Mouse (Mus musculus) brain, embryonic 14.5 days (tissue): ENCODE data around the gene Olfr435. TPM values are rescaled to one million over a fixed set of nuclear protein-coding genes. Genes with fewer than 3 reads are reported as not detected.
"Not testable (repeated sequence)": the region's sequence is repeated elsewhere in the genome, so short reads cannot be mapped to it uniquely, and the experiment has no call there.

Experiments
- DNase-seq: peaks from one replicate; pipeline ENCODE4 v3.0.0-alpha.2; 2011; ENCODE audit warnings: low read depth
- CTCF ChIP-seq: fragments of 200-500 bp; IDR thresholded peaks from 2 replicates; pipeline ENCODE4 v1.5.1; 2012; ENCODE audit warnings: inconsistent platforms, mild to moderate bottlenecking, moderate library complexity, borderline replicate concordance; ENCODE audit not compliant: insufficient read depth, insufficient read length; ENCODE audit errors: extremely low read depth
- POLR2A ChIP-seq: fragments of 200-500 bp; IDR thresholded peaks from 2 replicates; pipeline ENCODE4 v1.6.1; 2012; ENCODE audit warnings: mild to moderate bottlenecking, inconsistent platforms, borderline replicate concordance; ENCODE audit not compliant: poor library complexity, insufficient read depth, insufficient read length, severe bottlenecking; ENCODE audit errors: extremely low read depth
- polyA plus RNA-seq: library from polyadenylated mRNA; depleted of rRNA; stranded (reverse); fragments of >200 nt; gene quantifications from 2 replicates; pipeline ENCODE4 v1.2.3, GENCODE M21; 2012; rRNA removed

Olfr435 gene
- not detected in 2 replicates for polyA plus RNA-seq

DNA sequence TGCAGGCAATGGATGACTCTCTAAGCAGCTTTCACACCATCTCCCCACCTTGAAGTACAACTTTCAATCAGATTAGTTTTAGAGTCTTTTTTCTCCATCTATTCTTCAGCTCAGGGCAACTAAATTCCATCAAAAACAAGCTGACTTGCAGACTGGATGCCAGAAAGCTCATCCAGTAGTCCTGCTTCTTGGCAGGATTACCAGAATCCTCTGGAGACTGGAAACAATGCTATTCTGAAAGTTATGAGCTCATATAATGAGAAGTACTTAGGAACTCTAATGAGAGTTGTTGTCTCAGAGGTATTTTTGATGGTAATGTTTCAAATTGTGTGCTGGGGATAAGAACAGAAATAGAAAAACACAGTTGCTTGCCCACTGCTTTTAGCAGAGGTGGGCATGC, at the start of gene Olfr435:
TSS of gene Olfr435 (plus strand) at position 366 of the 400 bp plus-strand sequence.
- DNase-seq: no peak
- no peak for TF ChIP-seq POLR2A
- TF ChIP-seq CTCF: no peak

DNA sequence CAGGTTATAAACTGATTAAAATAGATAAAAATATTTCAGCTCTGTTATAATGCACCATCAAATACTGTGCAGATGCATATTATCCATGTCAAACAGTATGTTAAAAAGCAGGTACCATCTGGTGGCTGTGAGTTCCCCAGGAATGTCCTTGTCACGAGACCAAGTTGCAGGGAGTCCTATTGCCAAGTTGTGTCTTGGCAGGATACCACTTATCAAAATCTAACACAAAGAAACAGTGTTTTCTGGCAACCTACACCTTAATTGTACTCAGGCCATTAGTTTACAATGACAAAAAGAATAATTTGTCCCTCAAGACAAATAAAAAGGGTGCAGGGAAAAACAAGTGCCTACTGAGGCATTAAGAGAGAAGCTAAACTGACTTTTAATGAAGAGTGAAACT, 37.4 kb upstream of the Olfr435 start:
- no peak for TF ChIP-seq POLR2A
- no peak for TF ChIP-seq CTCF
- DNase-seq: peak; percentile 45

DNA sequence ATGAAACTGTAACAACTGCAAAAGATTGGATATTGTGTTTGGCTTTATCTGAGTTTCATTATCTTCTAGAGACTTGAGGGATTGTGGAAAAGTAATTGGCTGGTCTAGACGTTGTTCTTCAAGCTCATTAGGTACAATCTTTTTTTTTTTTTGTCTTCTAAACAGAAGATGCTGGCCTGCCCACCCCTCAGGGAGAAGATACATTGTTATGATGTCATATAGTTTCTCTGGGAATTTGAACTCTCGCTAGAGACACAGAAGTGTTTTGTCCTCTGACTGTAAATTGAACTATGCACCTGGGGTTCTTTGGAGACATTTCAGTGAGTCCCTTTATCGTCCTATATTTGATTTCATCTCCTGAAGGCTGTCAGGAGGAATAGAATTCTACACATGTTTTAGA, 34.0 kb upstream of the Olfr435 start, which contains the start of gene Olfr437:
TSS of gene Olfr437 (plus strand) at position 301 of the 400 bp plus-strand sequence.
- TF ChIP-seq POLR2A (no peak), CTCF (no peak)
- DNase-seq: no peak

DNA sequence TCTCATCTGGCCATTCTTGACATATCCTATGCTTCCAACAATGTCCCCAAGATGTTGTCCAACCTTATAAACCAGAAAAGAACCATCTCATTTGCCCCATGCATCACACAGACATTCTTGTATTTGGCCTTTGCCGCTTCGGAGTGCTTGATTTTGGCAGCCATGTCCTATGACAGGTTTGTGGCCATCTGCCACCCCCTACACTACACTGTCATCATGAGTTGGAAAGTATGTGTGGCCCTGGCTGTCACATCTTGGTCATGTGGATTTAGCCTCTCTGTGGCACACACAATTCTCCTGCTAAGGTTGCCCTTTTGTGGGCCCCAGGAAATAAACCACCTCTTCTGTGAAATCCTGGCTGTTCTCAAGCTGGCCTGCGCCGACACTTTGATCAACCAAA, 29.7 kb upstream of the Olfr435 start:
- DNase-seq: no peak
- TF ChIP-seq CTCF (no peak), POLR2A (no peak)

DNA sequence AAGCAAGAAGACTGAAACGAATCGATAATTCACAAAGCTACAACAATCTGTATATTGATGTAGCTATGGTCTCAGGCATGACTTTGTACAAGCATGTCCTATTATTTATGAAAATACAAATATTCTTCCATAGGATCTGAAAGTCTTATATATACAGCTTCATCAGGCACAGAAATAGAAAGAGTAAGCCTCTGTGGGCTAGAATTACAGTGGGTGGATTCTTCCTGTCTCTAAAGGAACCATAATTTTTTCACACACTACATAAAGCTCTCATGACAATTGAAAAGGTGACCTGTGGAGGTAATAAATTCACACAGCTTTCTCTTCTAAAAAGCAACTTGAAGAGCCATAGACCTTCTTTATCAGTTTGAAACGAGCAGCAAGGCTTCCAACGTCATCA, 25.1 kb upstream of the Olfr435 start, which contains the start of gene Olfr13:
TSS of gene Olfr13 (plus strand) at position 301 of the 400 bp plus-strand sequence.
- TF ChIP-seq POLR2A (no peak), CTCF (no peak)
- no peak for DNase-seq

DNA sequence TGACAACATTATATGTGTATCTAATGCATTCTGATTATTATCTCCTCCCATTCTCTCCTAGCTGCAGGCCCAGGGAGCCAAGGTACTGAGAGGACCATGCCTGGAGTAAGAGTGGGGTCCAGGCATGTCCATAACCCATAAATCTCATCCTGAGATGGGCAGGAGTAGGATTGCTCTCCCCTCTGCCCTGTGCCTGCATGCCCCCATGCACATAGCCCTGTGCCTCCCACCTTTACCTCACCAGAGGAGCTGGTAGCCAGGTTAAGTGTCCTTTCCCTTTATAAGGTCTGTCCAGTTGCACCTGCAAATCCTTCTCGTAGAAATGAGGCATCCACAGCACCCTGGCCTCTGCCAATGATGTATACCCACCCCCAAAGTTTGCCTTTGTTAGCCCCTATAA, 18.8 kb upstream of the Olfr435 start:
- no peak for DNase-seq
- no peak for TF ChIP-seq CTCF
- TF ChIP-seq POLR2A: no peak

DNA sequence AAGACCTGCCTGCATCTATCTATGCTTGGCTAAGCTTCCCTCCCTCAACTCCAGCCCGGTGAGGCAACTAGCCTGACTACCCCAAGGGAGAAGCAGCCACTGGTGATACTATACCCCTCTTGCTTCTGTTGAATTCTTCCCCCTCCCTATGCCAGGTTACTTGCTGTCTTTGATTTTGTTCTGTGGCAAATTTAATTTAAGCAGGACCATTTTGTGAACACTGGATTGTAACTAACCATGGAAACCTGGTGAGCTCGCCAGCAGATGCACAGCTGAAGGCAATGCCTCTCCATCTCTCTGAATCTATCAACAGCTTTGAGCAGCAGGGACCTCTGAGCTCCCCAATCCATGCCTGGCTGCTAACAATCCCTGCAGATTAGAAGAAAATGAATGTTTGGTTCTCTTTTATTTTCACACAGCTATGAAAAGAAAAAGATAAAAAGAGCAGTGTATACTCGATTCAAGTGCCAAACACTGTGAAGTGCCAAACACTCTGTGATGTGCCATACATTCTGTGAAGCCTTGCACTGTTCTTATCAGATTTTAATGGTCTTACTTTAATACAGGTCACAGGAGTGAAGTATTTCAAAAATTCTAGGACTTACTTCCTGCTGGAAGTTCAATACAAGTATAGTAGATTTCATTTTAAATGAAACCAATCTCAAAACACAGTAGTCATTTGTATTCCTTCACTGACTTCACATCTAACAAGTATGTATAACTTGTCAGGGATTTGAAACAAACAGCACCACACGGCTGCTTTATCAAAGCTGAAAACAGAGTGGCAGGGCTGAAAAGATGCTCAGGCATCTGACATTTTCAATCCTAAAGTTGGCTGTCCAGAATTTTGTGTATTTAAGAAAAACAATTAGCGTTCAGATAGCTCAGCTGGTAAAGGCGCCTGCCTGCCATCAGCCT, 18.1 kb upstream of the Olfr435 start:
- TF ChIP-seq POLR2A (no peak), CTCF (no peak)
- DNase-seq: peak; percentile 74

DNA sequence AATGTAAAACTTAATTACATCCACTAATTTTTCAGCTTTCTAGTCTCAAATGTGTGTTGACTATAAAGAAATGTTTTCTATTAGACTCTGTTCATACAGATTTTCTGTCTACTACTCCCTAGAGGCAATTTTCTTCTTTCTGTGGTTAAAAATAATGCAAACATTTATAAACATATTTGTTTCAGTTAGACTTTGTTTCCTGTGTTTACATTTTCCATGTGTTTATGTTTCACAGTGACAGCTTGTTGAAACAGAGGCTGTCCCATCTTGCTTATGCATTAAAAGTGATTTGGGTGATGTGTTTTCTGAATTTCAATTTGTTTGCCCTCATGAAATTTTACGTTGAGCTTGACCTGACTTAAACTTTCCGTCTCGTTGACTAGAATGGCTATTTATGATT, 6.0 kb upstream of the Olfr435 start:
- DNase-seq: no peak
- TF ChIP-seq POLR2A (no peak), CTCF (no peak)

DNA sequence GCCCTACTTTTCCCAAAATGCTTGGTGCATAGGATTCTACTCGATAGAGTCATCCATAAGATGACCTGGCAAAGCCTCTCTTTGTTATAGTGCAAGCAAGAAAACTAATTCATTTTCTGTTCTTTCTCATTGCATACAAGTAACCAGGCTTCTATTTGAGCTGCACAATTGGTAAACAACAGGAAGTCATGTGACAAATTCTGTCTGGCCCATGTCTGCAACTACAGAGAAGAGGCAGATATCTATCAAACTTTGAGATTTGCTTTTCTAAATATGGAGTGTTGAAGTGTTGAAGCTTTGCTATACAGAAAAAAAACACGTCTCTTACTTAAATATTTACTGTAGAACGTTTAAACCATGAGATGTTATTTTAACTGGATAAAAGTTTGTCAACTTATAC, 1.1 kb downstream of the Olfr435 start:
- TF ChIP-seq POLR2A: no peak
- TF ChIP-seq CTCF: no peak
- DNase-seq: no peak

DNA sequence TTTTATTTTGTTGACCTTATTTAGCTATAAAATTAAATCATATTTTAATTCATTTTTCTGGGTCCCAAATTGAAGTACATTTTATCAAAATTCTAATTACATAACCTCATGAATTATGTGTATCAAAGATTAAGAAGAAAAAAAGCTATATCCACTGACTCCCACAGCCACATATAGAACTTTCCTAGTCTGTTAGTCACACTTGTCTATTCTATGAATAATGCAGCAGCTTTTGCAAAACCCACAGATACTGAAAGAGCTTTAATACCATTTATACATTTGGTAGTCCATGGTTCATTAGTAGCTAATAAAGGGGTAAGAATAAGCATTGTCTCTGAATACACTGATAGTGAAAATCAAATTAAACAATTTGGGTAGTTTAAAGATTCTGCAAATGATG, 5.8 kb downstream of the Olfr435 start:
- TF ChIP-seq POLR2A (no peak), CTCF (no peak)
- no peak for DNase-seq

DNA sequence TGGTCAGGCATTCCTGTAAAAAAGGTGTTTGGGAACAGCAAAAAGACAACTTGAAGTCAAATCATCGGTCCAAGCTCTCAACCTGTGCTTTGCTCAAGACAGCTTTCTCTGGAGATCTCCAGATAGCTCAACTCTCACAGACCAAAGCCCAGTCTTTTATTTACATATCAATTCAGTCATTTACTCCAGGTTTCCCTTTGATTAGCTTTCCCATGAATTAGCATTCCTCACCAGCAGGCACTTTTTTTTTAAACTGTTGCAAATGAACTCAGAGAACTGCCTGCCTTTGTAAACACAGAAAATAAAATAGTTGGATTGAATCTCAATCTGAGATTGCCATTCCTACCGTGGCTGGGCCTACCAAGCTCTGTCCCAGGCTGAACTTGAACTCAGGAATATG, 8.4 kb downstream of the Olfr435 start:
- peak; percentile 29 for DNase-seq
- TF ChIP-seq CTCF (no peak), POLR2A (no peak)

DNA sequence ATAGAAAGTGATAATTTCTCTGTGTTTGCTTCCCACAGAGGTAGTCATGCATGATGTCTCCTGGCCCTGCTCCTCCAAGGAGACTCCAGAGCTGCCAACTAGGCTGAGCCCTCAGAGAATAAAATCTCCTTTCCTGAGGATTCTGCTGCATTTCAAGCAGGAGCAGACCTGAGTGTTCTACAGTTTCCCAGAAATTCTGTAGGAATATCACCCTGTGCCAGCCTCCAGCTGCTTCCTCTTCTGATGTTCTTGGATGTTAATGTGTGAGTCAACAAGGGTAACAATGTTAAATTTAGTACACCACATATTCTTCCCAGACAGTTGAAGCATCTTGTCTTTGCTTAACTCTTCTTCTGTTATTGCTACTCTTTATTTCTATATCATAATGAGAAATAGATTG, 15.9 kb downstream of the Olfr435 start, which contains the start of gene Olfr434:
TSS of gene Olfr434 (plus strand) at position 149 of the 400 bp plus-strand sequence.
- DNase-seq: not testable (repeated sequence)

DNA sequence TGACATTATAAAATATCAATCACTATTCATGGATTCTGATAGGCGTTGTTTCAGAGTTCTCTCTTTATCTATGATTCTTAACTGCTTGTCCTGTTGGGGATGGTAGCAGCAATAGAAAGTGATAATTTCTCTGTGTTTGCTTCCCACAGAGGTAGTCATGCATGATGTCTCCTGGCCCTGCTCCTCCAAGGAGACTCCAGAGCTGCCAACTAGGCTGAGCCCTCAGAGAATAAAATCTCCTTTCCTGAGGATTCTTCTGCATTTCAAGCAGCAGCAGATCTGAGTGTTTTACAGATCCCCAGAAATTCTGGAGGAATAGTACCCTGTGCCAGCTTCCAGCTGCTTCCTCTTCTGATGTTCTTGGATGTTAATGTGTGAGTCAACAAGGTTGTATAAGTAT, 34.3 kb downstream of the Olfr435 start, which contains the start of gene Olfr47:
TSS of gene Olfr47 (plus strand) at position 275 of the 400 bp plus-strand sequence.
- DNase-seq: not testable (repeated sequence)
